Mouse (Mus musculus): ENCODE measurements around the gene Ampd1. TPM values are rescaled to one million over a fixed set of nuclear protein-coding genes. Genes with fewer than 3 reads are reported as not detected.
"Not testable (repeated sequence)": the region's sequence is repeated elsewhere in the genome, so short reads cannot be mapped to it uniquely, and the experiment has no call there.

Ampd1 gene
- total RNA-seq, 2 experiments from 2014 or later: not detected

DNA sequence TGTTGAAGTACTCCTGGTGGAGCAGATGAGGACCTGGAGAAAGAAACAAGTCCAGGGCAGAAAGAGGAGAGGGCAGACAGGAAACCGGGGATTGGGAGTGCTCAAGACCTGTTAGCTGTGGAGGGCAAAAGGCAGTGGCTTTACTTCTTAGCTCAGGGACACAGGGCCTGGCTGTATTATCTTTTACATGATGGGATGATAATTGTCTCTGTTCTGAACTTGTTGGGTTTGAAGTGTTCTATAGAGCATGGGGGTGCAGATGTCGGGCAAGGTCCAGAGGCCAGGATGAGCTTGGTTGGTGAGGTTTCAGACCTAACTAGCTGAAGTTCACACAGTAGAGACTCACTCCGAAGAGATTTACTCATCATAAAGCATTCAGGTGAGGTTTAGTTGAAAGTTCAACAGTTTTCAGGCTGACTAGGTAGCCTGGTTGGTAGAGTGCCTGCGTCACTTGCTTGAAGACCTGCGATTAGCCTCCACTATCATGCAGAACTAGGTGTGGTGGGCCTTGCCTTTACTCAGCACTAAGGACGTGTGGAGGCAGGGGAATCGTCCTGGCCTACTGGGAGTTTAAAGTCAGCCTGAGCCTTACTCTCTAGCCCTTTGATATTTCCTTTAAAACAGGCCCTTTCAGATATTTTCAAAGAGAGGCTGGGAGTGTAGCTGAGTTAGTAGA lies 33.9 kb downstream of the Ampd1 start:
- no peak for DNase-seq (ENCODE audit: extremely low spot score in 1 of 2, low spot score in 2 of 2)
- intact Hi-C loops (cut with DNase I): no loop called here
- no peak overlapping the region for H3K4me3 ChIP-seq
- TF ChIP-seq CTCF (IDR thresholded peaks at IDR 0.05): no peak
- no peak overlapping the region for H3K27ac ChIP-seq

DNA sequence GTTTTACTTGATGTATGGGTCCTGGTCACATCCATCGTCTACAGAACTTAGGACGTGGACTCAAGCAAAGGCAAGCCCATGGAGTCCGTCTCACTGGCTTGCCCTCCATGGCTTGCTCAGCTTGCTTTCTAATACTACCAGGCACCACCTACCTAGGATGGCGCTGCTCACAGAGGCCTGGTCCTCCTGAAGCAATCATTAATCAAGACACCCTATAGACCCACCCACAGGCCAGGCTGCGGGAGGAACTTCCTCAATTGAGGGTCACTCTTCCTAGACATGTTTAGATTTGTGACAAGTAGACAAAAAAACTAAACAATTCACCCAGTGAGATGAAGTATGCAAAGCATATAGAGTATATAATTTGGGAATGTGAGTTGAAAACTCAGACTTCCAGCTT lies 38.4 kb downstream of the Ampd1 start:
- intact Hi-C loops (cut with DNase I): no loop called here
- TF ChIP-seq CTCF (IDR thresholded peaks at IDR 0.05): no peak
- Histone ChIP-seq H3K27ac (no peak overlapping the region), H3K4me3 (no peak overlapping the region)
- DNase-seq (ENCODE audit: extremely low spot score in 1 of 2, low spot score in 2 of 2): no peak

DNA sequence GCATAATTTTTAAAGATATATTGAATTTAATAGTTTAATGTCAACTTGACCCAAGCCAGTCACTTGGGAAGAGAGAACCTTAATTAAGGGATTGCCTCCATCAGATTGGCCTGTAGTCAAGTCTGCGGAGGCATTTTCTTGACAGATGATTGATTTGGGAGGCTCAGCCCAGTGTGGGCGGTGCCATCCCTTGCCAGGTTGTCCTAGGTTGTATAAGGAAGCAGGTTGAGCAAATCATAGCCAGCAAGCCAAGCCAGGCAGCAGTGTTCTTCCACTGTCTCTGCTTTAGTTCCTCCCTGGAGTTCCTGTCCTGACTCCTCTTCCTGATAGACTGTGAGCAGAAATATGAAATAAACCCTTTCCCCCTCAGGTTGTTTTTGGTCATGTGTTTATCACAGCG lies 49.8 kb downstream of the Ampd1 start:
- no peak for DNase-seq (ENCODE audit: extremely low spot score in 1 of 2, low spot score in 2 of 2)
- no peak for TF ChIP-seq CTCF (IDR thresholded peaks at IDR 0.05)
- intact Hi-C loops (cut with DNase I): no loop called here

DNA sequence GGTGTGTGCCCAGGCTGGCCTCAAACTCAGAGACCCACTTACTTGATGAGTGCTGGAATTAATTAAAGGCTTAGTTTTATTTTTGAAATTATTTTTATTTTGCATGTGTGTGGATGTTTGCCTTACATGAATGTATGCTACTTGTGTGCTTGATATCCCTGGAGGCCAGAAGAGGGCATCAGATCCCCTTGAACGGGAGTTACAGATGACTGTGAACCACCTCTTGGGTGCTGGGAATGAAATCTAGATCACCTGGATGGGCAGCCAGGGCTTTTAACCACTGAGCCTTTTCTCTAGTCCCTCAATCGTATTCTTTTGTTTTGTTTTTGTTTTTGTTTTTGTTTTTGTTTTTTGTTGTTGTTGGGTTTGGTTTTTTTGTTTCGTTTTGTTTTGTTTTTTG lies 52.3 kb downstream of the Ampd1 start:
- intact Hi-C loops (cut with DNase I): no loop called here
- Histone ChIP-seq H3K27ac (no peak overlapping the region), H3K4me3 (no peak overlapping the region)
- no peak for TF ChIP-seq CTCF (IDR thresholded peaks at IDR 0.05)
- no peak for DNase-seq (ENCODE audit: extremely low spot score in 1 of 2, low spot score in 2 of 2)

More for the DNA sequence above, 49.8 kb downstream of the Ampd1 start:
- H3K27ac ChIP-seq: no peak overlapping the region
- no peak overlapping the region for H3K4me3 ChIP-seq

DNA sequence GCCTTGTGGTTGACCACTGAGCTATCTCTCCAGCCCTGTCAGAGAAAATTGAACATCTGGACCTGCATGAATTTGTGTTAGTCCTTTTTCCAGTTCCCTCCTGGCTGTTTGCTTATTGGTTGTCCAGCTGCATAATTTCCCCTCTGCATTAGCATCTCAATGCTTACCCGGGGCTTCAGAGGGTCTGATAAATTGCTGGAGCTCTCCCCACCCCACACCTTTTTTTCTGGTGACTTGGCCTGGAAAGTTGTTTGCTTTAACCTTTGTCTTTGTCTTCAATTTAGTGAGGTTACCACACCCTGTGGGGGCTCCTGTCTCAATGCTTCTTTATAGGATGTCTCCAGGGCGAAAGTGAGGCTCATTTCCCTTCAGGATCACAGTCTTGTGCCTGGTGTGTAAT lies 53.4 kb downstream of the Ampd1 start:
- Histone ChIP-seq H3K4me3 (no peak overlapping the region), H3K27ac (no peak overlapping the region)
- DNase-seq (ENCODE audit: extremely low spot score in 1 of 2, low spot score in 2 of 2): no peak
- no peak for TF ChIP-seq CTCF (IDR thresholded peaks at IDR 0.05)
- intact Hi-C loops (cut with DNase I): no loop called here

DNA sequence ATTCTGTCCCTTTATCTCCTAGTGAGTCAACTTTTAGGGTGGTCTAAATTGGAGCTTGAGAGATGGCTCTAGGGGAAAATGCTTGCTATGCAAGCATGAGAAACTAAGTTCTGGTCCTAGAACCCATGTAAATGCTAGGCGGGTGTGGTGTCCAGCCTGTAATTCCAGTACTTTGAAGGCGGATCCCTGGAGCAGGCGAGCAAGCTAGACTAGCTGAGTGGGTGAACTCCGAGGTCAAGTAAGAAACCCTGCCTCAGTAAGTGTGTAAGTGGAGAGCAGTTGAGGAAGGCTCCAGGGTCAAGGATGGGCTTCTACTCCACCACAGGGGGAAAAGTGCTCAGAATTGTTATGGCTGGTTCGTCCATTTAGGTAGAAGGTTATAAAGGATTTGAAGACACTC lies 53.9 kb downstream of the Ampd1 start:
- no peak overlapping the region for H3K4me3 ChIP-seq
- no peak for DNase-seq (ENCODE audit: extremely low spot score in 1 of 2, low spot score in 2 of 2)
- intact Hi-C loops (cut with DNase I): no loop called here
- no peak overlapping the region for H3K27ac ChIP-seq
- no peak for TF ChIP-seq CTCF (IDR thresholded peaks at IDR 0.05)

DNA sequence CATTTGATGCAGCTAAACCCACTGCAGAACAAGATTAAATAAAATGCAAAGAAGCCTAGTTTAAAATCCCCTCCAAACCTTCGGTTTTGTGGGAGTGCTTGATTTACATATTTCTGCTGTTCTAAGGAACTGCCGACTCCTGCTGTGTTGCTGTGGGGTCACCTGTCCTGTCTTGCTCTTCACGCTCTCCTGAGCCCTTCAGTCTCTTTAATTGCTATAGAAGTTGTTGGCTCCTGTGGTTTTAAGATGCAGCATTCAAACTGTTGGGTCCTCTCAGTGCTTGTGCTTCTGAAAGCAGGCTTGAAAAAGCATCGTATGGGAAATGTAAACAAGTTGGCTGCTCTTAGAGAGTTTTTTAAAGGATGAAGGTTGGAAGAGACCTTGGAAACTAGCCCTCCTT lies 54.4 kb downstream of the Ampd1 start:
- no peak for DNase-seq (ENCODE audit: extremely low spot score in 1 of 2, low spot score in 2 of 2)
- no peak overlapping the region for H3K4me3 ChIP-seq
- TF ChIP-seq CTCF (IDR thresholded peaks at IDR 0.05): no peak
- intact Hi-C loops (cut with DNase I): no loop called here
- H3K27ac ChIP-seq: no peak overlapping the region

DNA sequence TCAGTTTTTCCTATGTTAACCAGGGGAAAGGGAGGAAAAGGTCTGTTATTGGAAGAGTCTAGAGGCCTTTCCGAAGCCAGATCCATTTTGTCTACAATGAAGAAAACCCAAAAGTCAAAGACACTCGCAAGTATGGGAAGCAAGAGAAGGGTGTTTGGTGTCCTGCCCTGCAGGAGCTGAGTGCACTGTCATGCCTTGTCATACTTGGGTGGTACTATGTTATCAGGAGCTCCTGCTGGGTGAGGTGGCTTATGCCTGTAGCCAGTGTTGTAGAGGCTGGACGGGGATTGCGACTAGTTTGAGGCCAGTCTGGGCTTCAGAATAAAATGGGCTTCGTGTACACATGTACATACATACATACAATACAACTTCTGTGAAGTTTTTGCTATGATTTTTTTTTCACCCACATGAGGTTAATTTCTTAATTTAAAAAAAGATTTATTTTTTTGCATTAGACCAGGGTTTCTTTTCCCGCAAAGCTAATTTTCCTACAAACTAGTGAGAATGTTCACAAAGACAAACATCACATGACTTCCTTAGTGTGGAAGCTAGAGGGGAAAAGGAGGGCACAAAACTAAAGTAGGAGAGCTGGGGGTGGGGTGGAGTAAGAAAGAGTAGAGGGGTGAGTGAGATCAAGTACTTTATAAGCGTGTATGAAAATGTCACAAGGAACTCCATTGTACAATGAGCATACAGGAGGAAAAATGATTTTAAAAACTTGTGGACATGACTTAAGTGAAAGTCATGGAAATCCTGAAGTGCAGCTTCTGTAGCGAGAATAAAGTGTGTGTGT lies 55.7 kb downstream of the Ampd1 start:
- no peak overlapping the region for H3K4me3 ChIP-seq
- DNase-seq (ENCODE audit: extremely low spot score in 1 of 2, low spot score in 2 of 2): no peak
- H3K27ac ChIP-seq: no peak overlapping the region
- TF ChIP-seq CTCF (IDR thresholded peaks at IDR 0.05): no peak
- intact Hi-C loops (cut with DNase I): no loop called here

DNA sequence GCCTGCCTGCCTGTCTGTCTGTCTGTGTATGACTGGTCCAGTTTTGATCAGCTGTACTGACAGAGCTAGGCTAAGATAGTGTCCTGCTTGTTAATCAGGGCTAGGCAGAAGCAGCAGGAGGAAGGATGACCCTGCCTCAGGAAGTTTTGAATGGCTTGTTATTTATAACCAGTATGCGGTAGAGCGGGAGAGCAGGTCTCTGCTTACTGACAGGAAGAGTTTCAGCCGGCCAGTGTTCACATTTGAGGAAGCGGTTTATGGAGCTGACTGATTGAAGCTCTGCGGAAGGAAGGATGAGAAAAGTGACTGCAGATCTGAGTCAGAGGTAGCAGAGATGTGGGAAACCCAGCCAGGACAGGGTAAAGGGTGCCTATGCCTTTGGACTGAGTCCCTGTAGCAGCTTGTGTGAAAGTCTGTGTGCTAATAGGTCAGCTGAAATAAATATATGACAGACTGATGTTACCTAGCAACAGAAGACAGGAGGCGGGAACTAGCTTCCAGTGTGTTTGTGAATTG lies 56.5 kb downstream of the Ampd1 start:
- no peak overlapping the region for H3K27ac ChIP-seq
- no peak for TF ChIP-seq CTCF (IDR thresholded peaks at IDR 0.05)
- peak in 1 of 2 experiments; percentile 12 for DNase-seq (ENCODE audit: extremely low spot score in 1 of 2, low spot score in 2 of 2)
- no peak overlapping the region for H3K4me3 ChIP-seq
- intact Hi-C loops (cut with DNase I): no loop called here

DNA sequence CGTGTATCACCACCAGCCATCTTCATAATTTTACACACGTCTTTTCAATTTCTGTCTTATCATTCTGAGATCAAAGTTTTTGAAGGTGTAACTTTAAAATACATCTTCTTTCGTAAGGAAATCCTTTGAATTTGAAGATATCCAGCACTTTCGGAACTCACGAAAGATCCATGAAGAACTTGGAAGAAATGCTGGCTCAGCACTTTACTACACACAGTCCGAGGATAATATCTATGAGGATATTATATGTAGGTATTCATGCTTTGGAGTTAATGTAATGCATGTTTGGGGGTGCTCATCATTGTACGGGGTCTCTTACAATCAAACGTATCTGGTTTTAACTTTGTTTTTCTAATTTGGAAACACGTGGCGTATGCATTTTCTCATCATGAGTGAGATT lies 59.3 kb downstream of the Ampd1 start:
- Histone ChIP-seq H3K4me3 (no peak overlapping the region), H3K27ac (no peak overlapping the region)
- intact Hi-C loops (cut with DNase I): no loop called here
- no peak for TF ChIP-seq CTCF (IDR thresholded peaks at IDR 0.05)
- DNase-seq (ENCODE audit: extremely low spot score in 1 of 2, low spot score in 2 of 2): no peak

DNA sequence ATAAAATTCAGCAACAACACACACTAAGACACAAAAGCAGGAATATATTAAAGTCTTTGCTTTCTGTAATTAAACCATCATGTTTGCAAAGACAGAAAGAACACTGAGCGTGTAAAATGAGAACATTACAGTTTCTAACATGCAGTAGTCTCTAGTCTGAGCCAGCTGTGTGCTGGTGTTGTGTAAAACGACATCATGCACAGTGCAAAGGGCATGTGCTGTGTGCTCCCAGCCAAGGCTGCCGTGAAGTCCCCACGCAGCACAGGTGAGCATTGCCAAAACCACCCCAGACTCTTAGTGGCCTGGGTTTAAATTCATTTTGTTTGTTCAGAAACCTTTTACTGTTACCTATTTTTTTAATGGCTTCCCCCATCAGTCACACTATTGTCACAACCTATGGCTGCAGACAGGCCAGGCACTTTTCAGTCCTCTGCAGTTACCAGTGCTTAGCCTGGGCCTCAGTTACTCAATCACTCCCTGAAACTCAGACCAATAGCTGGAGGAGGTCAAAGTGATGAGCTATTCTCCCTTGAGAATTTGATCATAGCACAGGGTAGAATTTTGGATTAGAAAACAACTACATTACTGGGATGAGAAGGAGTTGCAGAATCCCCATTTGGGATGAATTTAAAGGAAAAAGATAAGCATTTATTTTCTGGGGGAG lies 62.7 kb downstream of the Ampd1 start:
- TF ChIP-seq CTCF (IDR thresholded peaks at IDR 0.05): no peak
- intact Hi-C loops (cut with DNase I): no loop called here
- H3K4me3 ChIP-seq: no peak overlapping the region
- H3K27ac ChIP-seq: no peak overlapping the region
- no peak for DNase-seq (ENCODE audit: extremely low spot score in 1 of 2, low spot score in 2 of 2)

DNA sequence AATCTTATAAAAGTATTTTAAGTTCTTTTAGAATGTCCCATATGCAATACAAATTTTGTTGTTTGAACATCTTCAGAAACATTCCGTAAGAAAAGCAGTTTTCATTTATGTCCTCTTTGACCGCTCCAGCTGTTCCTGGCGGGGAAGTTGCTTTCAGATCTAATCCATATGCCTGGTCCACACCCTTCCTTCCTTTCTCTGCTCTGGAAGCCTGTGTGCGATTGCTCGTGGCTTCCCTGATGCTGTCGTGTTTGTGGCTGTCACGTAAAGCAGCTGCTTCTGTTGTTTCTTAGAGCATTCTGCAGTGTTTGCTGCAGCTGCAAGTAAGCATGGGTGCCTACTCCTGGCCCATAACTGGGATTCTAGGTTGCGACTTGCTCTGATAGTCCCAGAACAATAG lies 65.2 kb downstream of the Ampd1 start:
- TF ChIP-seq CTCF (IDR thresholded peaks at IDR 0.05): no peak
- Histone ChIP-seq H3K27ac (no peak overlapping the region), H3K4me3 (no peak overlapping the region)
- intact Hi-C loops (cut with DNase I): no loop called here
- no peak for DNase-seq (ENCODE audit: extremely low spot score in 1 of 2, low spot score in 2 of 2)

DNA sequence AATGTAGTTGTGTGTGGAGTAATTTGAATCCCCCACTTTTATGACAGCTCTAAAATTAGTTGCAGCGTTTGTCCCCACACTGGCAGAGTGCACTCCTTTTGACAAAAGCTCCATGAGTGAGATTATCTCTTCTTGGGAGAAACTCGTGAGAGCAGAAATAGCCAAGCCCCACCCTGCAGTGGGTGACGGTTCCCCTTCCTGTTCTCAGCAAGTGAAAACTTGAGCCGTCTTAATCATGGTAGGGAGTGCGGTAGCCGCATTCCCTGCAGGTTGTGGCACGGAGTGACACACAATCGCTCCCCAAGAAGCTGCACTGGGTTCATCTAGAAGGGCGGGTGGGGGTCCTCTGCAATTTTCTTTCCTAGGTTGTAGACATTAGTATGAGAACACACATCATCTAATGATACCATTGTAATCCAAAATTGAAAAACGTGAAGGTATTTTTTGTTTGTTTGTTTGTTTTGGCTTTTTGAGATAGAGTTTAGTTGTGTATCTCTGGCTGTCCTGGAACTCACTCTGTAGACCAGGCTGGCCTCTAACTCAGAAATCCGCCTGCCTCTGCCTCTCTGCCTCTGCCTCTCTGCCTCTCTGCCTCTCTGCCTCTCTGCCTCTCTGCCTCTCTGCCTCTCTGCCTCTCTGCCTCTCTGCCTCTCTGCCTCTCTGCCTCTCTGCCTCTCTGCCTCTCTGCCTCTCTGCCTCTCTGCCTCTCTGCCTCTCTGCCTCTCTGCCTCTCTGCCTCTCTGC lies 66.5 kb downstream of the Ampd1 start:
- DNase-seq (ENCODE audit: extremely low spot score in 1 of 2, low spot score in 2 of 2); H3K27ac ChIP-seq; intact Hi-C loops (cut with DNase I): not testable (repeated sequence)
- 0 out of 2 replicates have a peak overlapping the region, but pooled peaks have one; percentile 4 for H3K4me3 ChIP-seq
